Mouse (Mus musculus): Measurements from ENCODE around the gene Stxbp3. TPM values are rescaled to one million over a fixed set of nuclear protein-coding genes. Genes with fewer than 3 reads are reported as not detected.

Gene Stxbp3
- total and polyA plus RNA-seq, 3 experiments, result 15.9 to 32.2 TPM; not detected in 1

GRCm38 (mm10) chr3:108755542-108755941 lies 84.8 kb downstream of the Stxbp3 start:
- no peaks in the 10 kb centered on the region for H3K9me3 ChIP-seq (replicated peaks; ENCODE audit: insufficient read depth, low read length)
- TF ChIP-seq NELFE (IDR thresholded peaks at IDR 0.05; ENCODE audit: low read depth, low read length) (no peak), POLR2AphosphoS5 (IDR thresholded peaks at IDR 0.05; ENCODE audit: borderline replicate concordance, low read depth, low read length) (no peak), MAZ (IDR thresholded peaks at IDR 0.05; ENCODE audit: low read depth, low read length) (no peak), TCF12 (IDR thresholded peaks at IDR 0.05; ENCODE audit: low read depth, low read length) (no peak), BHLHE40 (IDR thresholded peaks at IDR 0.05; ENCODE audit: borderline replicate concordance, low read depth, low read length) (no peak), MXI1 (IDR thresholded peaks at IDR 0.05; ENCODE audit: low read depth, low read length) (no peak), USF2 (IDR thresholded peaks at IDR 0.05; ENCODE audit: borderline replicate concordance in 1 of 2, insufficient read depth in 1 of 2, low read depth in 1 of 2, low read length in 2 of 2) (no peak), ZKSCAN1 (IDR thresholded peaks at IDR 0.05; ENCODE audit: low read depth, low read length) (no peak), ZMIZ1 (IDR thresholded peaks at IDR 0.05; ENCODE audit: low read depth, low read length) (no peak), SMC3 (IDR thresholded peaks at IDR 0.05; ENCODE audit: low read depth, low read length) (no peak), ETS1 (IDR thresholded peaks at IDR 0.05; ENCODE audit: low read depth, low read length) (no peak), E2F4 (IDR thresholded peaks at IDR 0.05; ENCODE audit: borderline replicate concordance, low read depth, low read length) (no peak), UBTF (IDR thresholded peaks at IDR 0.05; ENCODE audit: borderline replicate concordance, insufficient read depth, low read depth, low read length) (no peak)
- H3K4me3 ChIP-seq (ENCODE audit: control insufficient read depth in 1 of 2, insufficient read depth in 1 of 2, low read depth in 2 of 2, low read length in 2 of 2), result no peak overlapping the region
- H3K4me1 ChIP-seq (ENCODE audit: control insufficient read depth in 1 of 2, insufficient read depth in 2 of 2, low read length in 2 of 2), result peaks cover 2 to 21% of the 10 kb centered on the region in 2 experiments
- peaks cover 0 to 28% of the 10 kb centered on the region in 2 experiments; a peak in 2 of 4 replicates for H3K36me3 ChIP-seq (ENCODE audit: control insufficient read depth in 1 of 2, insufficient read depth in 2 of 2, low read length in 2 of 2)
- H3K27me3 ChIP-seq (ENCODE audit: control insufficient read depth in 1 of 2, insufficient read depth in 2 of 2, low read length in 2 of 2), result no peaks in the 10 kb centered on the region; a peak in 1 of 4 replicates
- no peak overlapping the region for H3K27ac ChIP-seq (ENCODE audit: control insufficient read depth, low read depth, low read length)
- H3K9ac ChIP-seq (ENCODE audit: control insufficient read depth, low read depth, low read length, poor library complexity, severe bottlenecking), result no peak overlapping the region
- H3K79me2 ChIP-seq (ENCODE audit: control insufficient read depth, insufficient read depth, low read length, poor library complexity), result no peaks in the 10 kb centered on the region
- no peak for DNase-seq (ENCODE audit: low read depth, low spot score)

DNA sequence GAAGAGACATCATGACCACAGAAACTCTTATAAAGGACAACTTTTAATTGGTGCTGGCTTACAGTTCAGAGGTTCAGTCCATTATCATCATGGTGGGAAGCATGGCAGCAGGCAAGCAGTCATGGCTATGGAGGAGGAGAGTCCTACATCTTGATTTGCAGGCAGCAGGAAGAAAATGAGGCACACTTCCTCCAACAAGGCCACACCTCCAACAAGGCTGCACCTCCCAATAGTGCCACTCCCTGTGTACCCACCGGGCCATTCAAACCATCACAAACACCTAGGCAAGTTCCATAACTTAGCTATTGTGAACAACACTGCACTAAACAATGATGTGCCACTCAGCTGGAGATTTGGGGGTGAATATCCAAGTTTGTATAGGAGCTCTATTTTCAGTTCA lies 85.8 kb downstream of the Stxbp3 start:
- Histone ChIP-seq H3K27ac (ENCODE audit: control insufficient read depth, low read depth, low read length) (no peak overlapping the region), H3K36me3 (ENCODE audit: control insufficient read depth in 1 of 2, insufficient read depth in 2 of 2, low read length in 2 of 2) (peaks cover 0 to 28% of the 10 kb centered on the region in 2 experiments; a peak in 2 of 4 replicates), H3K9ac (ENCODE audit: control insufficient read depth, low read depth, low read length, poor library complexity, severe bottlenecking) (no peak overlapping the region), H3K4me1 (ENCODE audit: control insufficient read depth in 1 of 2, insufficient read depth in 2 of 2, low read length in 2 of 2) (peaks cover 6 to 26% of the 10 kb centered on the region in 2 experiments), H3K4me3 (ENCODE audit: control insufficient read depth in 1 of 2, insufficient read depth in 1 of 2, low read depth in 2 of 2, low read length in 2 of 2) (no peak overlapping the region), H3K9me3 (replicated peaks; ENCODE audit: insufficient read depth, low read length) (no peaks in the 10 kb centered on the region), H3K79me2 (ENCODE audit: control insufficient read depth, insufficient read depth, low read length, poor library complexity) (no peaks in the 10 kb centered on the region), H3K27me3 (ENCODE audit: control insufficient read depth in 1 of 2, insufficient read depth in 2 of 2, low read length in 2 of 2) (no peaks in the 10 kb centered on the region; a peak in 1 of 4 replicates)
- DNase-seq (ENCODE audit: low read depth, low spot score), result no peak
- TF ChIP-seq RCOR1 (IDR thresholded peaks at IDR 0.05; ENCODE audit: low read depth, low read length), result no peak
- no peak for TF ChIP-seq MXI1 (IDR thresholded peaks at IDR 0.05; ENCODE audit: low read depth, low read length)
- no peak for TF ChIP-seq ELF1 (IDR thresholded peaks at IDR 0.05; ENCODE audit: low read depth, low read length)
